Mouse (Mus musculus): ENCODE results near the gene Ddhd1. TPM values are rescaled to one million over a fixed set of nuclear protein-coding genes. Genes with fewer than 3 reads are reported as not detected.
A peak's percentile ranks its signal among the peaks of the same experiment; 100 is the strongest.

Ddhd1 gene
- total and polyA plus RNA-seq, 3 experiments: 6.5 to 9.7 (median 8.8) TPM

DNA sequence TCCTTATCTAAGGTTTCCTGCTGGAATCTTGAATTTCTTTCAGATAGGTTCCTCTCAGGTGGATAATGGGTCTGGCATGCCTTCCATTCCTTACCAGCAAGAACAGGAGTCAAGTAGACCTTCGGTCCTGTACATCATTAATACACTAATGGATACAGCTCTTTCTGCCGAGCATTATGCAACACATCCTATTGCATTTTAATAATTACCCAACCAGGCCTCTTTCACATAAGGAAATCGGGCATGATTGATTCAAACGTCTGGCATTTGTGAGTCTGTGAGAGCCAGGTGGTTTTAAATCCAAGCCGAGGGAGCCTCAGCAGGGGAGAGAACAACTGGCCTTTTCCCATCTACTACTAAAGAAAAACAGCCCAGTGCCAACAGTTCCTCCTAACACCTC, 3.6 kb upstream of the Ddhd1 start:
- intact Hi-C loops (cut with DNase I): no loop called here
- no peak overlapping the region for H3K27ac ChIP-seq
- no peaks in the 10 kb centered on the region for H3K27me3 ChIP-seq (ENCODE audit: control insufficient read depth, insufficient read depth, low read length)
- TF ChIP-seq EP300 (IDR thresholded peaks at IDR 0.05; ENCODE audit: insufficient read depth, low read depth, low read length): no peak
- no peak for TF ChIP-seq POLR2A (IDR thresholded peaks at IDR 0.05; ENCODE audit: insufficient read depth, low read depth, low read length)
- 0 out of 2 replicates have a peak, but pooled peaks cover 2% of the 10 kb centered on the region for H3K79me2 ChIP-seq (replicated peaks; ENCODE audit: control insufficient read depth, insufficient read depth, low read length)
- 64% methylated on average over 5 of the region's 5 CpGs for WGBS
- DNase-seq: no peak
- H3K36me3 ChIP-seq (ENCODE audit: control insufficient read depth, insufficient read depth, low read length): no peaks in the 10 kb centered on the region
- no peaks in the 10 kb centered on the region; the same call in 1 of the 2 replicates for H3K4me1 ChIP-seq (ENCODE audit: control insufficient read depth, insufficient read depth, low read length)
- no peak overlapping the region for H3K4me3 ChIP-seq
- H3K9ac ChIP-seq (ENCODE audit: low read depth, low read length): no peak overlapping the region

DNA sequence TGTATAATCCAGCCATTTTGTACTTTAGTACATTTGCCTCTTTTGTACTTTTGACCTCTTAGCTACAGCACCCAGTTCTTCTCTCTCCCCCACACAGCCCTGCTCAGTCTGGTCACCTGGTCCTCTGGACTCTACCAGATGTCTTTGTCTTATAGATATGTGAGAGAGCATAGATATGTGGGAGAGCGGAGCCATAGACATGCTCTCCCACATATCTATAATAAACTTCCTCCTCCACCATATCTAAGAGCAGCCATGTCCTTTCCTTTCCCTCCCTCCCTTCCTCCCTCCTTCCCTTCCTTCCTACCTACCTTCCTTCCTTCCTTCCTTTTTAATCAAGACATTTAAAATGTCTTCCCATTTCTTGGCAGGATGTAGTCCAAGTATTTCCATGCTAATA, 2.4 kb upstream of the Ddhd1 start:
- DNase-seq: no peak
- H3K4me3 ChIP-seq: no peak overlapping the region
- peaks cover 2% of the 10 kb centered on the region for H3K4me1 ChIP-seq (ENCODE audit: control insufficient read depth, insufficient read depth, low read length)
- H3K27ac ChIP-seq: no peak overlapping the region
- no peaks in the 10 kb centered on the region for H3K36me3 ChIP-seq (ENCODE audit: control insufficient read depth, insufficient read depth, low read length)
- WGBS: 47% methylated on average over 1 of the region's 1 CpGs
- 0 out of 2 replicates have a peak, but pooled peaks cover 2% of the 10 kb centered on the region for H3K79me2 ChIP-seq (replicated peaks; ENCODE audit: control insufficient read depth, insufficient read depth, low read length)
- H3K27me3 ChIP-seq (ENCODE audit: control insufficient read depth, insufficient read depth, low read length): no peaks in the 10 kb centered on the region
- TF ChIP-seq POLR2A (IDR thresholded peaks at IDR 0.05; ENCODE audit: insufficient read depth, low read depth, low read length): no peak
- no peak for TF ChIP-seq EP300 (IDR thresholded peaks at IDR 0.05; ENCODE audit: insufficient read depth, low read depth, low read length)
- TF ChIP-seq CTCF (IDR thresholded peaks at IDR 0.05): no peak
- intact Hi-C loops (cut with DNase I): no loop called here
- no peak overlapping the region for H3K9ac ChIP-seq (ENCODE audit: low read depth, low read length)

DNA sequence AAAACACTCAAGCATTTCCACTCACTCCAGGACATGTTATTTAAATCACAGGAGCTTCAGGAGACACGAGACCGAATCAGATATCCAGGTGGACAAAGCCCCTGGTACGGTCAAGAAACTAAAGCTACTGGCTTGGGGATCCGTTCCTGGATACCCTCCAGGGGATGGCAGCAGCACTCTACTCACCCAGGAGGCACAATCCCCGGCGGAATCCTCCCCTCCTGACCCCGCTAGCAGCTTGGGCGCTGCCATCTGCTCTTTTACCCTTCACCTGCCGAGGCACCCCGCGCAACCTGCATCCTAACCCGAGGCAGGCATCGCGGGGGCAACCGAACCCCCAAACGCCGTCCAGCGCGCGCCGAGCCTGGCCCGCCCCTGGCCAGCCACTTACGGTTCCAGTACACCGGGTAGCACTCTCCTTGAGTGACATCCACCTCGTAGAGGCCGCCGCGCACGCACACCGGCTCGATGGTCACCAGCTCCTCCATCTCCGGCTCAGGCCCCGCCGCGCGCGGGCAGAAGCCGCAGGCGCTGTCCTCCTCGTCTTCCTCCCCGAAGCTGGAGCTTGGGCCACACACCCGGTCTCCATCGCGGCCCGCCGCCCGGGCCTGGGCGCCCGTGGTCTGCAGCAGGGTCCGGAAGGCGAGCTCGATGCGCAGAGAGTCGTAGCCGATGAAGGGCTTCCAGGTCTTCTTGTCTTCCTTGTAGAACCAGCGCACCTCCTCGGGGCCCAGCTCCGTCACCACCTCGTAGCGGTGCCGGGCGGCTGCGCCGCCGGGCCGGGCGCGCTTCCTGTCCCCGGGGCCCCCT, 907 bp downstream of the Ddhd1 start:
- peaks cover 5% of the 10 kb centered on the region for H3K4me1 ChIP-seq (ENCODE audit: control insufficient read depth, insufficient read depth, low read length)
- peak overlapping the region; percentile 99 for H3K9ac ChIP-seq (ENCODE audit: low read depth, low read length)
- 0 out of 2 replicates have a peak, but pooled peaks cover 2% of the 10 kb centered on the region for H3K79me2 ChIP-seq (replicated peaks; ENCODE audit: control insufficient read depth, insufficient read depth, low read length)

DNA sequence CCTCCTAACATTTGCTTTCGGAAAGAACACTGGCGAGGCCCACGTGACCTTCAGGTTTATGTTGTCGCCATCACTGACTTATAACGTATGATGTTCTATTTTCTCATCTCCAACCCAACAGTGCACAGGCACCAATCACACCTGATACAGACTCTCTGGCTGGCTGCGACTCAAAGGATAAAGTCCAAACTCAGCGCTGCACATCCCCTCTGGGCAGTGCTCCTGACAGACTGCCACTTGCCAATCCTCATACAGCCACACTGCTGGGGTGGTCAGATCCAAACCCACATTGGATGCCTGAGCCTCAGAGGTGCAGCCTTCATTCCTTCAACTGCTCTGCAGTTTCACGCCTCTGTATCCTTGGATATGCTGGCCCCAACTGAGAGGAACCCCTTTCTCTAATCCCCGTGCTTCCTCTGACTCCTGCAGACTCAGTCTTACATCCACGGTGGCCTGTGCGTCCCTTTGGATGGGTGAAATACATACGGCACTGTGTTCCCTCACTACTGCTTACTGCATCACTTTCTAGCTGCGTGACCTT, 3.0 kb downstream of the Ddhd1 start:
- Histone ChIP-seq H3K27ac (no peak overlapping the region), H3K4me1 (ENCODE audit: control insufficient read depth, insufficient read depth, low read length) (peaks cover 5% of the 10 kb centered on the region), H3K79me2 (replicated peaks; ENCODE audit: control insufficient read depth, insufficient read depth, low read length) (peaks cover 2% of the 10 kb centered on the region; the same call in 1 of the 2 replicates), H3K27me3 (ENCODE audit: control insufficient read depth, insufficient read depth, low read length) (no peaks in the 10 kb centered on the region), H3K36me3 (ENCODE audit: control insufficient read depth, insufficient read depth, low read length) (no peaks in the 10 kb centered on the region), H3K4me3 (no peak overlapping the region), H3K9ac (ENCODE audit: low read depth, low read length) (no peak overlapping the region)
- TF ChIP-seq EP300 (IDR thresholded peaks at IDR 0.05; ENCODE audit: insufficient read depth, low read depth, low read length) (no peak), POLR2A (IDR thresholded peaks at IDR 0.05; ENCODE audit: insufficient read depth, low read depth, low read length) (no peak), CTCF (IDR thresholded peaks at IDR 0.05) (no peak)
- intact Hi-C loops (cut with DNase I): loop anchor here (5.0 to 10.0 kb wide), 2 partner anchors 103 to 430 kb away; partner anchors contain the start of gene Txndc16
- no peak for DNase-seq
- 84% methylated on average over 13 of the region's 13 CpGs for WGBS

More for the DNA sequence above, 907 bp downstream of the Ddhd1 start:
- H3K27ac ChIP-seq: peak overlapping the region; percentile 80
- 0 out of 2 replicates have a peak, but pooled peaks have one; percentile 21 for TF ChIP-seq CTCF (IDR thresholded peaks at IDR 0.05)
- TF ChIP-seq POLR2A (IDR thresholded peaks at IDR 0.05; ENCODE audit: insufficient read depth, low read depth, low read length): no peak
- TF ChIP-seq EP300 (IDR thresholded peaks at IDR 0.05; ENCODE audit: insufficient read depth, low read depth, low read length): no peak
- intact Hi-C loops (cut with DNase I): loop anchor here (5.0 to 10.0 kb wide), 2 partner anchors 105 to 432 kb away; partner anchors contain the start of gene Txndc16
- DNase-seq: peak; percentile 67 to 74
- no peaks in the 10 kb centered on the region for H3K36me3 ChIP-seq (ENCODE audit: control insufficient read depth, insufficient read depth, low read length)
- H3K27me3 ChIP-seq (ENCODE audit: control insufficient read depth, insufficient read depth, low read length): no peaks in the 10 kb centered on the region
- peak overlapping the region; percentile 90 for H3K4me3 ChIP-seq
- WGBS: under 1% methylated on average over 69 of the region's 69 CpGs

DNA sequence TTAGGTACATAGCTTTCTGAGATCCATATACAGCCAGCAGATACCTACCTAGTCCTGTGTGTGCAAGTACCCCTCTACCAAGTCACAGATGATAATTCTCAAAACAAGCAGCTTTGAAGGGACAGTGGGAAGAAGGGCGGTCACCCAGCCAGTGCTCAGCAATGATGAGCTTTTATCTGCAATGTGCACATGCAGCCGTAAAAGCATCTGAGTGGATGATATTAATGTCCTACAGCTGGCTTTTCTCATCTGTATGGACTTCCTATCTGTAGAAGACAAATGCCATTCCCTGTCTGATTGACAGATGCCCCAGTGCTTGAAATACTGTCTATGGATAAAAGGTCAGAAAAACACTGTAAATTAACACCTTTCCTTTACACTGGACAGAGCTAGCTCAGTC, 4.2 kb downstream of the Ddhd1 start:
- Histone ChIP-seq H3K79me2 (replicated peaks; ENCODE audit: control insufficient read depth, insufficient read depth, low read length) (peaks cover 3% of the 10 kb centered on the region; the same call in 1 of the 2 replicates), H3K4me3 (no peak overlapping the region), H3K36me3 (ENCODE audit: control insufficient read depth, insufficient read depth, low read length) (no peaks in the 10 kb centered on the region), H3K4me1 (ENCODE audit: control insufficient read depth, insufficient read depth, low read length) (peaks cover 5% of the 10 kb centered on the region), H3K27ac (no peak overlapping the region), H3K9ac (ENCODE audit: low read depth, low read length) (no peak overlapping the region), H3K27me3 (ENCODE audit: control insufficient read depth, insufficient read depth, low read length) (no peaks in the 10 kb centered on the region)
- DNase-seq: no peak
- intact Hi-C loops (cut with DNase I): loop anchor here (10.0 kb wide), 1 partner anchor 429 kb away; the partner anchor contains the start of gene Txndc16
- WGBS: 69% methylated on average over 2 of the region's 2 CpGs
- TF ChIP-seq EP300 (IDR thresholded peaks at IDR 0.05; ENCODE audit: insufficient read depth, low read depth, low read length) (no peak), CTCF (IDR thresholded peaks at IDR 0.05) (no peak), POLR2A (IDR thresholded peaks at IDR 0.05; ENCODE audit: insufficient read depth, low read depth, low read length) (no peak)
